Mouse (Mus musculus): Measurements from ENCODE around the gene Ralgps1.
"Not testable (repeated sequence)": the region's sequence is repeated elsewhere in the genome, so short reads cannot be mapped to it uniquely, and the experiment has no call there.

The Ralgps1 gene

GRCm38 (mm10) chr2:33131500-33132092, 239.7 kb downstream of the Ralgps1 start, which contains the start of gene Garnl3:
Garnl3 (minus strand) TSS chr2:33131654.
- DNase-seq (ENCODE audit: low spot score) = peak; percentile 44

GRCm38 (mm10) chr2:33130526-33131483, 240.5 kb downstream of the Ralgps1 start:
- peak; percentile 90 for DNase-seq (ENCODE audit: low spot score)

DNA sequence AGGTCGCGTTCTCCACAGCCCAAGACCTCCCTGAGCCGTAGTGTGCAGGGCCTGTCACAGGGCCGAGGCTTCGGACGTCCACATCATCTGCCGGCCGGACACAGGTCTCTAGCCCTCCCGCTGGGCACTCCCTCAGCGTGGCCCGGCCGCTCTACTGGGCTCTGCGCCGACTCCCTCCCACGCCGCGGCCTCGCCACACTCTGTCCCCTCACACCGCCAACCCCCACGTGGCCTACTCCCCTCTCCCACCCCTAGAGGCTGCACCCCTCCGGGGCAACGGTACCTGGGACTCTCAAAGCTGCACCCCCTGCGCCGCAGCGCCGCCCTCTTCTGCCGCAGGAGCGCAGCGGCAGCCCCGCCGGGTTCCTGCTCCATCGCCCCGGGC, 241.2 kb downstream of the Ralgps1 start:
- DNase-seq (ENCODE audit: low spot score) = no peak

DNA sequence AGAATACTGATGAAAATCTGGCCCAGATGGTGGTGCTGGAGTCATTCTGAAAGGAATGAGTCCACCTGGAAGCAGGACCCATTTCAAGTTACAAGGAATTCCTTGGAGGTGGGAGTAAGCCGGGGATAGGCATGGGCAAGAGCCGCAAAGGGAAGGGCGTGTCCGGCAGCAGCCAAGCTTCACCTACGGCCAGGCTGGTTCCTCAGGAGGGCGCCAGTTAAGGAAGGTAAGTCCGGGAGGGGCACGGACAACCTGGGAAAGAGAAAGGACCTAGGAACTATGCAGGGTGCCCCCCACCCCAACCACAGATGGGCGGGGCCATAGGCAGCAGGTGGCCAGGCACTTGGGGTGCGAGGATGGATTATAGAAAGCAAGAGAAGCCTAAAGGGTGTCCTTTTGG, 241.6 kb downstream of the Ralgps1 start:
- no peak for DNase-seq (ENCODE audit: low spot score)

GRCm38 (mm10) chr2:33129005-33129404, 242.3 kb downstream of the Ralgps1 start:
- no peak for DNase-seq (ENCODE audit: low spot score)

DNA sequence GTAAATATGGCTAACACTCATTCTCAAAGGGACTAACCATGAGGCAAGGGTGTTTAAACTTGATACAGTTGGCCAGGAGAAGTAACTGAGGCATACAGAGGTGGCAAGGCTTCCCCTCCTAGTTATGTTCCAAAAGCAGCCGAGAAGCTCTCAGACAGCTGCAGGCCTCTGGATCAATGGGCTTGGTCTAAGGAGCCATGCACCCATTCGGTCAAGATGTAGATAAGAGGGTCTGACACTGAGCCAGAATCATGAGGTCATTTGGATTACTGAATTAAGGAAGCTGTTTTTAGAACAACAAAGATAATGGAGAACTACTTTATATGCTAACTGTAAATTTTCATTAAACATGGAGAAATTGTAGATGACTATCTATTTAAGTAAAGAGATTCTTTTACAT, 244.0 kb downstream of the Ralgps1 start:
- DNase-seq (ENCODE audit: low spot score) = no peak

- DNase-seq (ENCODE audit: low spot score) = no peak
Measured at GRCm38 (mm10) chr2:33122856-33123255, 248.4 kb downstream of the Ralgps1 start.

- no peak for DNase-seq (ENCODE audit: low spot score)
Measured at GRCm38 (mm10) chr2:33100536-33100935, 270.8 kb downstream of the Ralgps1 start.

GRCm38 (mm10) chr2:33097326-33097725, 274.0 kb downstream of the Ralgps1 start:
- not testable (repeated sequence) for DNase-seq (ENCODE audit: low spot score)

- no peak for DNase-seq (ENCODE audit: low spot score)
Measured at GRCm38 (mm10) chr2:33095221-33095671, 276.0 kb downstream of the Ralgps1 start.

DNA sequence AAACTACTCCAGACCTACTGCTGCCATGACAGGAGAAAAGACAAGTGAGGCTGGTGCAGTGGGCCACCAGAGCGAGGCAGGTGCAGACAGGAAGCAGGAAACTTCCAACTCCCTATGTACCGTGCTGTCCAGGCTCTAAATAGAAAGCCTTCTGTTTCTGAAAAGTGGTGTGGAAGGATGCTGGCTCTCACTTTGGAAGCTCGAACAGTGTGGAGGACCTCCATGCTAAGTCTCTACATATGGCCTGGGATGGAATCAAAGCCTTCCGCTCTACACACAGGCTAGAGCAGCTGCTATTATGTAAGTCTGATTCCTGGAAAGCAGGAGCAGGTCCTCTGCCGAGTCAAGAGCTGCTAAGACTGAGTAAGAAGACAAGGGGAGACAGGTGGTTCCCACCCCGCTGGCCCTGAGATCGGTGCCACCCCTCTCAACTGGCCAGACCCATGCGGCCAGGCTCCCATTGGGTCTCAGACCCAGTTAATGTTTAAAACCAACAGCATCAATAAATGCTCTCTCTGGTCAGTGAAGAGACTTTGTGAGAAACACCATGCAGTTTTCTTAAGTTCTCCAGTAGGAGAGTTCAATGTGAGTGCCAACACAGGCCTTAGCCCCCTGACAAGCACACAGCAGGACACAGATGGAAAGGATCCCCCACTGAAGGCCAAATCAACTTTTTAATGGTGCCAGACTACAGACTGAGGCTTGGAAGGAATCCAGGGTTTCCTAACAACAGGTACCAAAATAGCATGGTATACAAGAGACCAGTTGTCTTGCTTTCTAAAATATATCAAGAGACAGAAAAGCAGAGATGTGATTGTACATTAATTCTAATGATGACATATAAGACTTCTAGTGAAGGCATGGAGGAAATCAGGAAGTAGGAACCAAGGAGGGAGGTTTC, 280.4 kb downstream of the Ralgps1 start:
- DNase-seq (ENCODE audit: low spot score) = no peak

DNA sequence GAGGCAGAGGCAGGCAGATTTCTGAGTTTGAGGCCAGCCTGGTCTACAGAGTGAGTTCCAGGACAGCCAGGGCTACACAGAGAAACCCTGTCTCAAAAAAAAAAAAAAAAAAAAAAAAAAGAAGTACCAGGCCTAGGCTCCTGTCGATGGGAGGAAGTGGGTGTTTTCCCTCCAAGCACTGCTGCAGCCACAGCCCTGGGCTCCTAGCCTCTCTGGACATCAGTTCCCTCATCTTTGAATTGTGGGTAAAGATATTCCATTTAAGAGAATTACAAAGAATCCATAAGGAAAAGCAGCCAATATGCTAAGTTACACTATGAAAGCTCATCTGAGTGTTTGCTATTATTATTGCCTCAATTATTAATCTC, 281.3 kb downstream of the Ralgps1 start:
- not testable (repeated sequence) for DNase-seq (ENCODE audit: low spot score)

DNA sequence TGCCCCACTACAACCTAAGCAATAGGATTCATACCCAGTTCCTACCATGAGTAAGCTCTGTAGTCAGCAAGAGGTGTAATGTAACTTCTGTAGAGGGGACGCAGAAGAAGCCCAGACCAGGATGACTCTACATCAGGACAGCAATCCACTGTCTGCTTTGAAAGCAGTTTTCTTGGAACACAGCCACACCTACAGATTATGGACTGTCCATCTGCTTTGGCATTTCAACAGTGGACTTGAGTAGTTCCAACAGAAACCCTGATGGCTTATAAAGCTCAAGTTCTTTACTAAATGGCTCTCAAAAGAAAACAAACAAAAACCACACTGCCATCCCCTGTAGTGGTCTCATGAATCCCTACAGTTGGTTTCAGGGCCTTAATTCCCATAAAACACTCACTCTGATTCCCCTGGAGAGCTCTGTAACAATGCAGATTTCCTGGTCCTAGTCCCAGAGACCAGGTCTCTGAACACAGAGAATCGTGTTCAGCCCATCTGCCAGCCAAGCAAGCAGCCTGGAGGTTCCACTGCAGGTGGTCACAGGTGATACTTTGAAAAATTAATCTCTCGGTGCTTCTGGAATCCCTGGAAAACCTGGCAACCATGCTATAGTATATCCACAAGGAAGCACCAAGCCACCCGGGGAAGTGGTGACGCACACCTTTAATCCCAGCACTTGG, 281.8 kb downstream of the Ralgps1 start:
- DNase-seq (ENCODE audit: low spot score) = no peak

DNA sequence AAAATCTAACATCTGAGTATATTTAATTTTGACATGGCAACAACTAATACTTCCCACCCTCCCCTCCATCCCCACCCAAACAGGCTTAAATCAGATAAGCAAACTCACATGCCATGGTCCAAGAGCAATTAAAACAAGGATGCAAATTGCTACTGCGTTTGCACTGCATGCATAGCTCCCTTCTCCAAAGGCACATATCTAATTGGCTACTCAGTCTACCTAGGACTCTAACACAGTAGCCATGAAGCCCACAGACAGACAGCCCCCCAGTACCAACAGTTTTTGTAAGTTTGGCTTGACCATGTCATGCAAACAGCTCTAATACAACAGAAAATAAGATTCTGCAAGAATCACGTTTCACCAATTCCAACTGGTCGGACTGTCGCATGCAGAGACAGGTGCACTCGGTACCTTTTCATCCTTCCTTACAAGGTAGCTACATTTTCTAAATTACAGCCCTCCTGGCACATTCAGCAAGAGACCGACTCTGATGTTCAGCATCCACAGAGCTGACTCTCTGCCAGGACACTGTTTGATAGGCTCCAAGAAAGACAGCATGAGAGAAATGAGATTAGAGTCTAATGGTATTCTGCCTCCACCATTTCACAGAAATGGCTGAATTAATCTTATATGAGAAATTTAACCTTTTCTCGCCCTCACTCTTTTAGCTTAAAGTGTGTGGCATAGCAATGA, 284.5 kb downstream of the Ralgps1 start:
- DNase-seq (ENCODE audit: low spot score) = no peak

DNA sequence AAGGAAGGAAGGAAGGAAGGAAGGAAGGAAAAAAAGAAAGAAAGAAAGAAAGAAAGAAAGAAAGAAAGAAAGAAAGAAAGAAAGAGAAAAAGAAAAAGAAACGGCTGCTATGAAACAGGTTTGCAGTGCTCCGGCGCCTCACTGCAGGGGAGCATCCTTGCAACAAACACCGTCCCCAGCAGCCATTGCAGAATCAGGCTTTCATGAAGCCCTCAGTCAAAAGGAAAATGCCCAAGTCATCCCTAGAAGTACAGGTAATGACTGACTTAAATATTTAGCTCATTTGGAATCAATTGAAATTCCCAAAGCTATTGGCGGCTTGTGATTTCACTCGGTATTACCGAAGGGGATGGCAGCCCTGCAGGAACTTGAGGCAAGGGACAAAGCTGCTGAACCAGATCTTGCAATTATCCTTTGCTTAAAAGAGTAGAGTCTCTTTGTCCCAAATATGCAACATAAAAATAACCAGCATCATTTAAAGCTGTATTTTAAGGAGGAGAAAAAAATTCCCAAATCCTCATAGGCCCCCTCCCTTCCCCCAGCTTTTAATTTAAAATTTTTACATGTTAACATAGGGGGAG, 285.2 kb downstream of the Ralgps1 start:
- DNase-seq (ENCODE audit: low spot score) = no peak

GRCm38 (mm10) chr2:33084221-33084620, 287.1 kb downstream of the Ralgps1 start:
- DNase-seq (ENCODE audit: low spot score) = no peak

Measured in layer of hippocampus, adult 9-10 months (tissue).